In genomic region chr9:22389021-22389476, GRCm38 (mm10) we compare ENCODE assay signal across 8 mouse cellular contexts. TPM values are rescaled to one million over a fixed set of nuclear protein-coding genes. Genes with fewer than 3 reads are reported as not detected.
DNase-seq lines count a peak whose midpoint lies in the region; ATAC-seq lines count a peak whose summit lies in the region.

Anln (minus strand) TSS chr9:22389188.

- no peaks in the 10 kb centered on the region for H3K36me3 ChIP-seq in hindbrain, embryonic 16.5 days (ENCODE audit: control insufficient read depth, insufficient read depth, low read length)

- peak within 1 kb of the TSS; percentile 82 for H3K9ac ChIP-seq in hindbrain, embryonic 16.5 days (ENCODE audit: low read depth, low read length)

- peak within 1 kb of the TSS; percentile 96 for H3K4me2 ChIP-seq in hindbrain, embryonic 16.5 days (ENCODE audit: low read length)

- peak within 1 kb of the TSS; percentile 82 for H3K27ac ChIP-seq in hindbrain, embryonic 16.5 days (ENCODE audit: low read depth, low read length)

- H3K4me3 ChIP-seq in hindbrain, embryonic 16.5 days (ENCODE audit: low read length), result peak within 1 kb of the TSS; percentile 63

- ATAC-seq in hindbrain, embryonic 16.5 days, result peak; percentile 97

- peaks cover 5% of the 10 kb centered on the region for H3K4me1 ChIP-seq in hindbrain, embryonic 16.5 days (ENCODE audit: control insufficient read depth, insufficient read depth, low read depth, low read length)

- under 1% methylated on average over 34 of the region's 44 CpGs for WGBS in hindbrain, embryonic 16.5 days

- no peaks in the 10 kb centered on the region for H3K9me3 ChIP-seq in hindbrain, embryonic 16.5 days (ENCODE audit: control insufficient read depth, low read length)

- peak; percentile 99 for DNase-seq in ZHBTc4 (ENCODE audit: low read depth, low spot score)
- peak; percentile 86 to 96 for DNase-seq in cerebellum, postnatal 4 days (ENCODE audit: low spot score in 2 of 2)
- peak; percentile 91 for DNase-seq in gastrocnemius, adult 18-20 months (ENCODE audit: low spot score)
- DNase-seq in left cerebral cortex, adult 11 months (ENCODE audit: low spot score), result peak; percentile 62
- DNase-seq in lung, postnatal 36 days, result peak; percentile 94
- peak; percentile 94 for DNase-seq in retina, embryonic 14.5 days (ENCODE audit: low spot score)
- peak; percentile 98 for DNase-seq in thymus, postnatal 4 days

- H3K27me3 ChIP-seq in hindbrain, embryonic 16.5 days (replicated peaks; ENCODE audit: control insufficient read depth, insufficient read depth, low read length), result no peaks in the 10 kb centered on the region

RNA-seq across cellular contexts. Expression of gene Anln, which starts in this region (rescaled TPM):
- total RNA-seq in gastrocnemius, adult 18-20 months (2021), result 1 to 10 TPM; 1.3 TPM
- 4.1 and 6.2 TPM in 2 replicates for polyA plus RNA-seq in hindbrain, embryonic 16.5 days (2015; fragmentation: Nextera tagmentation; extraction: Ambion mirVana)

Comparison
In these comparisons a context has a peak if more than half of its experiments do, and no peak if none do; other contexts are left out.
1. Peak in every context shown above with its lines: DNase-seq, ATAC-seq, H3K4me3 ChIP-seq and H3K27ac ChIP-seq.